Mouse (Mus musculus): ENCODE measurements around the gene Hdac11. TPM values are rescaled to one million over a fixed set of nuclear protein-coding genes. Genes with fewer than 3 reads are reported as not detected.

Hdac11 gene
- total and polyA plus RNA-seq, 2 experiments from 2014 or later = 55.2 to 121 TPM

GRCm38 (mm10) chr6:91221094-91221493 lies 64.6 kb downstream of the Hdac11 start:
- H3K9ac ChIP-seq (replicated peaks; ENCODE audit: low read length, poor library complexity, severe bottlenecking) = no peak overlapping the region
- WGBS = 13% methylated on average over 3 of the region's 3 CpGs
- H3K4me1 ChIP-seq (ENCODE audit: insufficient read depth, low read length) = no peaks in the 10 kb centered on the region
- H3K4me2 ChIP-seq (ENCODE audit: low read depth, low read length, poor library complexity, severe bottlenecking) = no peak overlapping the region
- H3K9me3 ChIP-seq (ENCODE audit: low read length) = no peaks in the 10 kb centered on the region
- no peak overlapping the region for H3K4me3 ChIP-seq (ENCODE audit: low read depth, low read length)
- ATAC-seq (ENCODE audit: low FRiP score) (no peak), DNase-seq (ENCODE audit: low spot score) (no peak)
- no peaks in the 10 kb centered on the region for H3K27me3 ChIP-seq (ENCODE audit: insufficient read depth, low read length)
- TF ChIP-seq CTCF (IDR thresholded peaks at IDR 0.05) = no peak
- H3K36me3 ChIP-seq (ENCODE audit: insufficient read depth, low read length) = no peaks in the 10 kb centered on the region
- no peak overlapping the region for H3K27ac ChIP-seq (ENCODE audit: low read depth, low read length)

- no peak overlapping the region for H3K9ac ChIP-seq (replicated peaks; ENCODE audit: low read length, poor library complexity, severe bottlenecking)
- H3K36me3 ChIP-seq (ENCODE audit: insufficient read depth, low read length) = no peaks in the 10 kb centered on the region
- no peaks in the 10 kb centered on the region for H3K9me3 ChIP-seq (ENCODE audit: low read length)
- no peak overlapping the region for H3K27ac ChIP-seq (ENCODE audit: low read depth, low read length)
- no peak for TF ChIP-seq CTCF (IDR thresholded peaks at IDR 0.05)
- H3K4me2 ChIP-seq (ENCODE audit: low read depth, low read length, poor library complexity, severe bottlenecking) = no peak overlapping the region
- H3K4me3 ChIP-seq (ENCODE audit: low read depth, low read length) = no peak overlapping the region
- no peak for ATAC-seq (ENCODE audit: low FRiP score)
- no peak for DNase-seq (ENCODE audit: low spot score)
- no peaks in the 10 kb centered on the region for H3K27me3 ChIP-seq (ENCODE audit: insufficient read depth, low read length)
- 77% methylated on average over 10 of the region's 10 CpGs for WGBS
- no peaks in the 10 kb centered on the region for H3K4me1 ChIP-seq (ENCODE audit: insufficient read depth, low read length)
Observed at GRCm38 (mm10) chr6:91222694-91223346, 66.4 kb downstream of the Hdac11 start.

Other genes starting within 250 kb of the Hdac11 start
- gene Iqsec1, start 168.0 kb upstream of the Hdac11 start, total RNA-seq (2014; rRNA removed) = 149 and 151 TPM in 2 replicates
- gene Iqsec1, start 168.0 kb upstream of the Hdac11 start, polyA plus RNA-seq (2015; fragmentation: Nextera tagmentation; extraction: Ambion mirVana) = 29.0 and 34.5 TPM in 2 replicates
- gene Nup210, start 39.8 kb upstream of the Hdac11 start, total RNA-seq (2014; rRNA removed) = 58.3 and 67.8 TPM in 2 replicates
- gene Nup210, start 39.8 kb upstream of the Hdac11 start, polyA plus RNA-seq (2015; fragmentation: Nextera tagmentation; extraction: Ambion mirVana) = 16.2 and 17.2 TPM in 2 replicates
- 32.0 and 33.5 TPM in 2 replicates for gene Fbln2, start 55.8 kb downstream of the Hdac11 start, total RNA-seq (2014; rRNA removed)
- 12.1 and 15.3 TPM in 2 replicates for gene Fbln2, start 55.8 kb downstream of the Hdac11 start, polyA plus RNA-seq (2015; fragmentation: Nextera tagmentation; extraction: Ambion mirVana)